Mouse (Mus musculus): Measurements from ENCODE around the gene BC034090.
"Not testable (repeated sequence)": the region's sequence is repeated elsewhere in the genome, so short reads cannot be mapped to it uniquely, and the experiment has no call there.

The BC034090 gene

GRCm38 (mm10) chr1:155243797-155244770 is at the start of gene BC034090:
BC034090 (minus strand) TSS chr1:155244444.
- DNase-seq (ENCODE audit: low read depth in 2 of 2, low spot score in 2 of 2) = no peak

DNA sequence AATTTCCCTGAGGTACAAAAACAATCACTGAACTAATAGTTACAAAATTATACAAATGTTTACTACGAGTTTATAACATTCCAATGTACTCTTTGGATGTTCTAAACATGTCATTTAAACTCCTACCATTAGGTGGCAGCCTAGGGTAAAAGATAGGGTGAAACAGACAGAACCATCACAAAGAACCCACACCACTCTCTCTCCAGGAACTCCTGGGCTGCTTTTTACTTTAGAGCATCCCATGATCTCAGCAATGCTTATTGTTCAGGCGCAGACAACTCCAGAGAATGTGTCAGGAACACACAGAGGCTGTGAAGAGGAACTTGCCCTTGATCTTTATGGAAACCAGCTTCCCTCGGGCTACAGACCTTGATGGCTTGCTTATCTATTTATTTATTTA is 49.2 kb upstream of the BC034090 start:
- DNase-seq (ENCODE audit: low read depth in 2 of 2, low spot score in 2 of 2) = peak; percentile 29 to 64

DNA sequence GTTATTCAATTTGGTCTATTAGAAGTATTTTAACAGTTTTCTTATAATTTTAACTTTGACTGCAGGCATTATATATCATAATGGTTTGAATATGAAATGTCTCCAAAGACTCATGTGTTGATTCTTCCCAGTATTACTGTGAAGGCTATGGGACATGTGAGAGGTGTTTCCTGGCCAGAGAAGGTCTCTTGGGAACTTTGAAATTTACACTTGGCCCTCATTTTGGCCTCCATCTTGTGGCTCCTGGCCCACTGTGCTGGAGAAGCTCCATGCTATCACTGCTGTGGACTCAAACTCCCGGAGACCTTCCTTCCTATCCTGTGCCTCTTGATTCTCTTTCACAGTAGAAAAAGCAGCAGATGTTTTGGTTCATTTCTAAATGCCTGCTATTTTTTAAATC is 45.2 kb upstream of the BC034090 start:
- DNase-seq (ENCODE audit: low read depth in 2 of 2, low spot score in 2 of 2) = no peak

DNA sequence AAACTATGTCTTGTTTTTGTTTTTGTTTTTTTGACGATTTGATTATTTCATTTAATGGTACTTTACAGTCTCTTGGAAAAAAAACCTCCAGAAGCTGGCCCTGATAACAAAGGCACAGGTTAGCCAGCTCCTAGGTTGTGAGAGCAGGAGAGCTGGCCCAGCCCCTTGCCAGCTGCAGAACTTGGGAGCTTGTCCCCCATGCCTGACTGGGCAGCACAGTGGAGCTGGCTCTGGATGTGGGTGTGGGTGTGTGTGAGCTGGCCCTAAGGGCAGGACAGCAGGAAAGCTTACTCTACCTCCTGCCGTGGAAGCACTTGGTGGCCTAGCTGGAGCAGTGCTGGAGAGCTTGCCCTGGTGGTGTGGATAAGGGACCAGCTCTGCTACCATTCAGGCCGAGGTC is 43.8 kb upstream of the BC034090 start:
- no peak for DNase-seq (ENCODE audit: low read depth in 2 of 2, low spot score in 2 of 2)

DNA sequence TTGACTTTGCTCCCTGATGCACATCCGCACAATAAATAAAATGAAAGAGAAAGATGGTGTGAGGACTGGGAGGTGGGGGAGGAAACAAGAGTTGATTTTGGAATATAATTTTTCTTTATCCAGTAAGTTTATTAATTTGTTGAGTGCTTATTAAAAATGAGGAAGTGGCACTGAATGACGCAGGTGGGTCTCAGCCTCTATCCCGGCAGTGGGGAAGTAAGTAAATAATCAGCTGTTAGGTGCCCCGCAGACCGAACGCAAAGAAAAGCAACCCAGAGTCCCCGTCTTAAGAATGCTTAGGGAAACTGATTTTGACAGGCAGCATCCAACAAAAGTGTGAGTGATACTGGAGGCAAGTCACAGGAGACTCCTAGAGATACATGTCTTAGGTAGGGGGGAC is 39.6 kb upstream of the BC034090 start:
- no peak for DNase-seq (ENCODE audit: low read depth in 2 of 2, low spot score in 2 of 2)

GRCm38 (mm10) chr1:155281003-155281793 is 37.0 kb upstream of the BC034090 start:
- DNase-seq (ENCODE audit: low read depth in 2 of 2, low spot score in 2 of 2) = peak; percentile 35 to 52

GRCm38 (mm10) chr1:155280306-155280705 is 36.1 kb upstream of the BC034090 start:
- DNase-seq (ENCODE audit: low read depth in 2 of 2, low spot score in 2 of 2) = no peak

GRCm38 (mm10) chr1:155276381-155277033 is 32.3 kb upstream of the BC034090 start:
- no peak for DNase-seq (ENCODE audit: low read depth in 2 of 2, low spot score in 2 of 2)

DNA sequence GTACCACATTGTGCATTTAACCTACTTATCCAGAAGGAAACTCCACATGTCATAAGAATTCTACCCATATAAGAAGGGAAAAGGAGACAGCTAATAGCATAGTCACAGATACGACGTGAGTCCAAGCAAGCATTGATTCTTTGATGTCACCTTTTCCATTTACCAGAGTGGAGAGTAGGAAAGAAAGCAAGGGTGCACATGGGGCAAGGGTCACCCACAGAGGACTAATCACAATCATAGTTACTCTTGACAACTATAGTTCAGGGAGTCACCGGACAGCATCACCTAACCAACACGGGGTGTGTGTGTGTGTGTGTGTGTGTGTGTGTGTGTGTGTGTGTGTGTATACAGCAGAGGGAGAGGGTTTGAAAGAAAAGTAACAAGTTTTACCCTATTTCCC is 31.5 kb upstream of the BC034090 start:
- no peak for DNase-seq (ENCODE audit: low read depth in 2 of 2, low spot score in 2 of 2)

DNA sequence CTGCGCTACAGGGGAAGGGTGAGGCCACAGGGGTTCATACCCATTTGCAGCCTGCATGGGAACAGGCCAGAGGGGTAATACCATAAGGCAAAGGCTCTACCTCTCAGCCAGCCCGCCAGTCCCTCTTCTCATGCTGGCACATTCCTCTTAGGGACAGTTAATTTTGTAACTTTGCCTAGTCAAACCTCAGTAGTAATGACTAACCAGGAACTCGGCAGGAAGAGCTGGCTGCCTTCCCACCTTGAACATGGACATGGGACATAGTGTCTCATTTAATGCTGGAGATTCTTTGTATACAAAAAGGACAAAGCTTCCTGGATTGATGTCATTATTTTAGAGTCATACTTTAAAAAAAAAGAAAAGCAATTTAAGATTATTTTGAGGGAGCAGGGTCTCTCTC is 30.7 kb upstream of the BC034090 start:
- no peak for DNase-seq (ENCODE audit: low read depth in 2 of 2, low spot score in 2 of 2)

DNA sequence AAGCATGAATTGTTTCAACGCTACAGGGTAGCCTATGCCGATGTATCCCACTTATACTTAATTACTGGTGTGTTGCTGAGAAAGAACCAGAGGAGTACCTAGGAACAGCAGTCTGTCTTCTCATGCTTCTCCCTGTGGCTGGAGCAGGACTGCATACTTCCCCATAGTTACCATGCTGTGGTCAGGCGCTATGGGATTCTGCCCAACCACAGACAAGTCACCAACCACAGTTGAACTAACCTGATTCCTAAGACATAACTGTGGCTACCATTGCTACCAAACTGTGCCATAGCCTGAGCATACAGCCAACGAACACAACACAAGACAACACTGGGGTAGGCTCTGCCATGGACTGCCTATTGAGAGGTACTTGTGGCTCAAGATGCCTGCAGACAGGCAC is 28.7 kb upstream of the BC034090 start:
- no peak for DNase-seq (ENCODE audit: low read depth in 2 of 2, low spot score in 2 of 2)

GRCm38 (mm10) chr1:155262496-155262895 is 18.3 kb upstream of the BC034090 start:
- DNase-seq (ENCODE audit: low read depth in 2 of 2, low spot score in 2 of 2) = not testable (repeated sequence)

DNA sequence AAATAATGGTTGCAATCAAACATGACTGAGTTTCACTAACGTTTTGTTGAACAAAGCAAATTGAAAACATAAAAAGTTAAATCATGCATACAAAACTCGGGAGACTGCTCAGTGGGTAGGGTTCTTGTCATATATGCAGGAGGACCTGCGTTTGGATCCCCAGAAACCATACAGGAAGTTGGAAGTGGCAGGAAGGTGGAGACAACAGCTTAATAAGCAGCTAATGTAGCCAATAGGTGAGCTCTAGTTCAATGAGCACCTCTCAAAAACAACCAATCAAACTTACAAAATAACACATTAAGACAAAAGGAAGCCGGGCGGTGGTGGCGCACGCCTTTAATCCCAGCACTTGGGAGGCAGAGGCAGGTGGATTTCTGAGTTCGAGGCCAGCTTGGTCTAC is 10.1 kb upstream of the BC034090 start:
- DNase-seq (ENCODE audit: low read depth in 2 of 2, low spot score in 2 of 2) = no peak

- no peak for DNase-seq (ENCODE audit: low read depth in 2 of 2, low spot score in 2 of 2)
Observed at GRCm38 (mm10) chr1:155253126-155253525, 8.9 kb upstream of the BC034090 start.

GRCm38 (mm10) chr1:155252631-155253121 is 8.4 kb upstream of the BC034090 start:
- no peak for DNase-seq (ENCODE audit: low read depth in 2 of 2, low spot score in 2 of 2)

GRCm38 (mm10) chr1:155251596-155251995 is 7.4 kb upstream of the BC034090 start:
- no peak for DNase-seq (ENCODE audit: low read depth in 2 of 2, low spot score in 2 of 2)

- DNase-seq (ENCODE audit: low read depth in 2 of 2, low spot score in 2 of 2) = no peak
Observed at GRCm38 (mm10) chr1:155250531-155251135, 6.4 kb upstream of the BC034090 start.

- no peak for DNase-seq (ENCODE audit: low read depth in 2 of 2, low spot score in 2 of 2)
Observed at GRCm38 (mm10) chr1:155249896-155250295, 5.7 kb upstream of the BC034090 start.

- no peak for DNase-seq (ENCODE audit: low read depth in 2 of 2, low spot score in 2 of 2)
Observed at GRCm38 (mm10) chr1:155248041-155248440, 3.8 kb upstream of the BC034090 start.

DNA sequence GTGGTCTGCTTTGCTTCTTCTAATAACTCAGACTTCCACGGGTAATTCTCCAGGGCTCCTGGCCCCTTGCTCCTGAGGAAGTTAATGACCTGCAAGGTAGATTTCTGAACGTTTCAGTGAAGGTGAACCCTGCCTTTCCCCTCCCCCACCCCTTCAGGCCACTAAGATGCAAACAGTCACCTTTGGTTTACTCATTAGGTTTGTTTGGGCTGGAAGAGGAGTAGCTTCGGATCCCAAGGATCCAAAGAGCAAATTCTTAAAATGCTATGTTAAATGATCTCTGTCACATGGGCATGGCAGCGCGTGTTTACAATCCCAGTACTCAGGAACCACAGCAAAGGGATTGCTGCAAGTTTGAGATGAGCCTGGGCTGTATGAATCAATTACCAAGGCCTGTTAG is 3.2 kb upstream of the BC034090 start:
- no peak for DNase-seq (ENCODE audit: low read depth in 2 of 2, low spot score in 2 of 2)

GRCm38 (mm10) chr1:155245516-155245915 is 1.3 kb upstream of the BC034090 start:
- DNase-seq (ENCODE audit: low read depth in 2 of 2, low spot score in 2 of 2) = no peak
